In the genomic region with DNA sequence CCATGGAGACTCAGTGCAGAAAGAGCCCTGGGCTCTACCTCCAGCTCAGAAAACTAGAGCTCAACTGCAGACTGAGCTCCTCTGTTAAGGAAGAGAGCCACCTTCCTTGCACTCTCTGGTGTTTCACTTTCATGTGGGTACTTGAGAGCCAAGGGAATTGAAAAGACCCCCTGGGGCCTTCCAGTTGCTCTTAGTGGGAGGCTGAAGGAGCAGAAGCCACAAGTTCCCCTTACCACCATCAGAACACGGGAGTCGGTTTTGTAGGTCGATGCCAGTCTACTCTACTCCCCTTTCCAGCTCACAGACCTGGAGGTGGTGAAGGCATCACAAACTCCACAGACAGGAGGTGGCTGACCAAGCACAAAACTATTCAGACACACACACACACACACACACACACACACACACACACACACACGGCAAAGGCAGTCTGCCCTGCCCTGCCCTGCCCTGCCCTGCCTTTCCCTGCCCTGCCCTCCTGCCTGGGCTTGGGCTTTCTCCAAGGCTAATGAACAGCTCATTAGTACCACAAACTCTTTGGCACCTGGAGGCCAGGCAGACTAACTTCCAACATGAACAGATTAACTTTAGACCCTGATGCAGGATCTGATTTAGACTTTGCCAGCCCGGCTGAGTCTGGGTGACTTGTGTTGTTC, we compare ENCODE assay signal across 22 mouse cellular contexts. TPM values are rescaled to one million over a fixed set of nuclear protein-coding genes. Genes with fewer than 3 reads are reported as not detected.
DNase-seq lines count a peak whose midpoint lies in the region; ATAC-seq and TF ChIP-seq lines count a peak whose summit lies in the region.
"Had no signal": no experiment of that assay in that cellular context is flagged by ENCODE, and none has a peak within 500 bp of the region (broad histone marks: within the 10 kb centered on the region; RNA-seq: fewer than 3 reads in every experiment).

No protein-coding gene starts in this region.

- H3K27ac ChIP-seq in stomach, postnatal 0 days (replicated peaks): peak overlapping the region; percentile 50
- H3K27ac ChIP-seq: heart, embryonic 10.5 days; limb, embryonic 10.5 days; liver, embryonic 15.5 days; macrophage; neural tube, embryonic 13.5 days had no signal

- TF ChIP-seq CTCF in stomach, postnatal 0 days (IDR thresholded peaks at IDR 0.05; ENCODE audit: low read depth): peak; percentile 18; the same call in 1 of the 2 replicates

- H3K4me2 ChIP-seq in stomach, postnatal 0 days (replicated peaks; ENCODE audit: low read depth): no peak overlapping the region
- H3K4me2 ChIP-seq: liver, embryonic 15.5 days; neural tube, embryonic 13.5 days had no signal

- no peak overlapping the region for H3K9ac ChIP-seq in stomach, postnatal 0 days (ENCODE audit: low read length)
- H3K9ac ChIP-seq: liver, embryonic 15.5 days; neural tube, embryonic 13.5 days had no signal

- no peak for TF ChIP-seq EP300 in stomach, postnatal 0 days (optimal IDR thresholded peaks at IDR 0.05)

- H3K36me3 ChIP-seq in stomach, postnatal 0 days (ENCODE audit: control insufficient read depth, insufficient read depth, low read length): no peaks in the 10 kb centered on the region
- H3K36me3 ChIP-seq: heart, embryonic 10.5 days; limb, embryonic 10.5 days; liver, embryonic 15.5 days; neural tube, embryonic 13.5 days had no signal

- H3K4me1 ChIP-seq in stomach, postnatal 0 days (replicated peaks; ENCODE audit: control insufficient read depth, insufficient read depth): no peaks in the 10 kb centered on the region
- H3K4me1 ChIP-seq: liver, embryonic 15.5 days; neural tube, embryonic 13.5 days had no signal

- ATAC-seq in granulocyte monocyte progenitor cell, adult 5-6 weeks (replicated peaks; ENCODE audit: poor library complexity, severe bottlenecking): peak; percentile 80
- peak; percentile 94 for ATAC-seq in stomach, postnatal 0 days (ENCODE audit: low FRiP score, low TSS enrichment)
- ATAC-seq in inflammation-experienced regulatory T-cells, adult 6 months: no peak
- ATAC-seq: forebrain, embryonic 16.5 days; midbrain, embryonic 16.5 days had no signal

- peak; percentile 49 for DNase-seq in urinary bladder, postnatal 14 days (ENCODE audit: low spot score)
- DNase-seq in urinary bladder, adult 2 months (ENCODE audit: low spot score): no peak
- DNase-seq in kidney, postnatal 14 days: peak; percentile 58
- DNase-seq in stomach, postnatal 0 days (ENCODE audit: low spot score): peak; percentile 83
- no peak for DNase-seq in adrenal gland, adult (ENCODE audit: inconsistent age in 2 of 2, low spot score in 1 of 2)
- no peak for DNase-seq in layer of hippocampus, adult 8-10 months (ENCODE audit: low spot score in 2 of 2)
- DNase-seq: layer of hippocampus, postnatal 36 days; right cerebral cortex, adult 18-20 months; thymus, postnatal 25 days had no signal

- H3K9me3 ChIP-seq in stomach, postnatal 0 days (ENCODE audit: control insufficient read depth, low read length): no peaks in the 10 kb centered on the region
- H3K9me3 ChIP-seq: heart, embryonic 10.5 days; limb, embryonic 10.5 days; liver, embryonic 15.5 days; neural tube, embryonic 13.5 days had no signal

- no peak overlapping the region for H3K4me3 ChIP-seq in stomach, postnatal 0 days (ENCODE audit: low read depth, low read length)
- H3K4me3 ChIP-seq: heart, embryonic 10.5 days; limb, embryonic 10.5 days; liver, embryonic 15.5 days; neural tube, embryonic 13.5 days had no signal

- H3K27me3 ChIP-seq in stomach, postnatal 0 days (ENCODE audit: control insufficient read depth, insufficient read depth, low read length): no peaks in the 10 kb centered on the region
- H3K27me3 ChIP-seq: liver, embryonic 15.5 days; neural tube, embryonic 13.5 days had no signal

- WGBS in stomach, postnatal 0 days: 50% methylated on average over 5 of the region's 5 CpGs

RNA-seq across cellular contexts. Expression of a gene that starts 1.7 kb away (rescaled TPM):
- polyA plus RNA-seq in urinary bladder, adult 2 months (2012; rRNA removed): not detected in 2 replicates
- total RNA-seq in granulocyte monocyte progenitor cell, adult 5-6 weeks (2014; fragmentation: Nextera tagmentation): not detected in 2 replicates
- not detected in 2 replicates for total RNA-seq in granulocyte monocyte progenitor cell, adult 5-6 weeks (2017)
- not detected in 2 replicates for polyA plus RNA-seq in stomach, postnatal 0 days (2015; fragmentation: Nextera tagmentation; extraction: Ambion mirVana)
- polyA plus RNA-seq in inflammation-experienced regulatory T-cells, adult 6 months (2017; shearing (Covaris generic)): not detected
- not detected for total RNA-seq in layer of hippocampus, adult 8-10 months (2022)
- total RNA-seq: adrenal gland, postnatal 4 days; gastrocnemius, adult 8-10 months; heart, postnatal 25 days; layer of hippocampus, postnatal 36 days had no signal
- polyA plus RNA-seq: cortical plate, adult 2 months; forebrain, embryonic 16.5 days; heart, embryonic 10.5 days; limb, embryonic 10.5 days; liver, embryonic 15.5 days; macrophage; midbrain, embryonic 16.5 days; neural tube, embryonic 13.5 days had no signal

RNA-seq across cellular contexts. Expression of a gene that starts 51.1 kb away (rescaled TPM):
- polyA plus RNA-seq in urinary bladder, adult 2 months (2012; rRNA removed): 71.6 and 95.8 TPM in 2 replicates
- total RNA-seq in granulocyte monocyte progenitor cell, adult 5-6 weeks (2014; fragmentation: Nextera tagmentation): 1.1 and 7.2 TPM in 2 replicates
- total RNA-seq in granulocyte monocyte progenitor cell, adult 5-6 weeks (2017): 0.26 and 2.3 TPM in 2 replicates
- polyA plus RNA-seq in stomach, postnatal 0 days (2015; fragmentation: Nextera tagmentation; extraction: Ambion mirVana): 26.8 and 29.2 TPM in 2 replicates
- under 1 TPM in 1 of 3 experiments, not detected in 2; 0.43 TPM for polyA plus RNA-seq in inflammation-experienced regulatory T-cells, adult 6 months (2017; shearing (Covaris generic))
- total RNA-seq in layer of hippocampus, adult 8-10 months (2022): 10 to 100 TPM; 57.8 to 68.3 (median 62.2) TPM

Comparison
In these comparisons a context has a peak if more than half of its experiments do, and no peak if none do; other contexts are left out.
1. DNase-seq: peak in urinary bladder, postnatal 14 days (single experiment), kidney, postnatal 14 days (single experiment) and stomach, postnatal 0 days (single experiment); none in urinary bladder, adult 2 months (single experiment), adrenal gland, adult (0 of 2) and layer of hippocampus, adult 8-10 months (0 of 2).
2. RNA of a gene that starts 51.1 kb away (polyA plus RNA-seq): 71.6 to 95.8 TPM in urinary bladder, adult 2 months and 26.8 to 29.2 TPM in stomach, postnatal 0 days; 0.43 TPM in inflammation-experienced regulatory T-cells, adult 6 months; every median in the first group is over 10 times any median in the second.